Mouse (Mus musculus) spleen, adult 2 months (tissue): ENCODE results near the gene Jade1. TPM values are rescaled to one million over a fixed set of nuclear protein-coding genes. Genes with fewer than 3 reads are reported as not detected.

Experiments
- DNase-seq, 2 experiments: peaks; one replicate each; pipeline versions ENCODE4 v3.0.0 to v3.0.0-alpha.2; 2012 to 2021; ENCODE audit warnings: low spot score in 2 of 2, low read depth in 1 of 2
- H3K27ac ChIP-seq: fragments of 200-500 bp; 2 replicates; pipeline ENCODE4 v1.5.1; 2012; ENCODE audit warnings: low read length, inconsistent platforms; ENCODE audit not compliant: insufficient read depth
- H3K27me3 ChIP-seq: fragments of 200-500 bp; 2 replicates; pipeline ENCODE4 v1.6.1; 2012; ENCODE audit warnings: mild to moderate bottlenecking, moderate library complexity, low read length, inconsistent platforms; ENCODE audit not compliant: control insufficient read depth, insufficient read depth
- H3K36me3 ChIP-seq: fragments of 200-500 bp; 2 replicates; pipeline ENCODE4 v1.6.1; 2012; ENCODE audit warnings: mild to moderate bottlenecking, low read length, inconsistent platforms; ENCODE audit not compliant: control insufficient read depth, insufficient read depth
- H3K4me1 ChIP-seq: fragments of 200-500 bp; 2 replicates; pipeline ENCODE4 v1.6.1; 2011; ENCODE audit warnings: inconsistent platforms; ENCODE audit not compliant: control insufficient read depth, insufficient read depth, insufficient read length
- H3K4me3 ChIP-seq: fragments of 200-500 bp; 2 replicates; pipeline ENCODE4 v1.5.1; 2011; ENCODE audit warnings: mild to moderate bottlenecking, inconsistent platforms; ENCODE audit not compliant: insufficient read depth, insufficient read length; ENCODE audit errors: extremely low read depth
- CTCF ChIP-seq: fragments of 200-500 bp; IDR thresholded peaks from 2 replicates; pipeline ENCODE4 v1.5.1; 2011; ENCODE audit warnings: mild to moderate bottlenecking, inconsistent platforms; ENCODE audit not compliant: insufficient read depth, insufficient read length, insufficient replicate concordance; ENCODE audit errors: extremely low read depth
- POLR2A ChIP-seq: fragments of 200-500 bp; IDR thresholded peaks from 2 replicates; pipeline ENCODE4 v1.6.1; 2011; ENCODE audit warnings: low read depth, low read length, inconsistent platforms
- WGBS: fragments of 180-500 bp; shearing (Covaris S2); methylation state at CpG from one replicate; pipeline ENCODE4 v1.1.7; 2018; 5-methylcytosine and 5-hydroxymethylcytosine counted together
- polyA plus RNA-seq: library from polyadenylated mRNA; depleted of rRNA; stranded (reverse); fragments of >200 nt; gene quantifications from 2 replicates; pipeline ENCODE4 v1.2.3, GENCODE M21; 2012

Jade1 gene
- polyA plus RNA-seq, 1 experiment: 11.3 TPM

GRCm38 (mm10) chr3:41583621-41584020 lies 28.1 kb downstream of the Jade1 start:
- TF ChIP-seq POLR2A: no peak
- no peak for TF ChIP-seq CTCF
- 89% methylated on average over 4 of the region's 4 CpGs for WGBS
- no peak overlapping the region for H3K4me3 ChIP-seq
- H3K27ac ChIP-seq: no peak overlapping the region
- H3K36me3 ChIP-seq: no peaks in the 10 kb centered on the region
- peaks cover 17% of the 10 kb centered on the region; the same call in 1 of the 2 replicates for H3K4me1 ChIP-seq
- DNase-seq: no peak
- H3K27me3 ChIP-seq: no peaks in the 10 kb centered on the region

- Histone ChIP-seq H3K36me3 (peaks cover 4% of the 10 kb centered on the region; the same call in 1 of the 2 replicates), H3K27me3 (no peaks in the 10 kb centered on the region), H3K27ac (no peak overlapping the region), H3K4me3 (no peak overlapping the region), H3K4me1 (peaks cover under 1% of the 10 kb centered on the region; the same call in 1 of the 2 replicates)
- 91% methylated on average over 5 of the region's 5 CpGs for WGBS
- TF ChIP-seq POLR2A: no peak
- no peak for DNase-seq
These were observed 30.0 kb downstream of the Jade1 start for GRCm38 (mm10) chr3:41585548-41585947.

DNA sequence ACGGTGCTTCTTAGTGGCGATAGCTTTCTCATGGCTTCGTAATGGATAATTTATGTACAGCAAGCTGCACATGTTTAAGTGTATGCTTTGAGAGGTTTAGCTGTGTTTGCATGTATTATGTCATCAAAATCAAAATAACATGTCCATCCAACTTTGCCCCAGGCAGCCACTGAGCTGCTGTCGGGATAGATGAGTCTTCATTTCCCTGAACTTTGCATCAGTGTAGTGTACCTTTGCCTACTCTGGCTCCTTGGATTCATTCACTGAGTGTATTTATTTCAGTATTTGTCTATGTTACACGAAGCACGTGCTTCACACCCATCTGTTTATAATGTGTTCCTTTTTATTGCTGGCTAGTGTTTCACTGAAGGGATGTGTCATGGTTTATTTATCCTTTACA lies 30.8 kb downstream of the Jade1 start:
- WGBS: 91% methylated on average over 6 of the region's 6 CpGs
- Histone ChIP-seq H3K4me3 (no peak overlapping the region), H3K4me1 (no peaks in the 10 kb centered on the region), H3K27ac (no peak overlapping the region), H3K27me3 (no peaks in the 10 kb centered on the region), H3K36me3 (peaks cover 5% of the 10 kb centered on the region; the same call in 1 of the 2 replicates)
- TF ChIP-seq CTCF (no peak), POLR2A (no peak)
- no peak for DNase-seq

DNA sequence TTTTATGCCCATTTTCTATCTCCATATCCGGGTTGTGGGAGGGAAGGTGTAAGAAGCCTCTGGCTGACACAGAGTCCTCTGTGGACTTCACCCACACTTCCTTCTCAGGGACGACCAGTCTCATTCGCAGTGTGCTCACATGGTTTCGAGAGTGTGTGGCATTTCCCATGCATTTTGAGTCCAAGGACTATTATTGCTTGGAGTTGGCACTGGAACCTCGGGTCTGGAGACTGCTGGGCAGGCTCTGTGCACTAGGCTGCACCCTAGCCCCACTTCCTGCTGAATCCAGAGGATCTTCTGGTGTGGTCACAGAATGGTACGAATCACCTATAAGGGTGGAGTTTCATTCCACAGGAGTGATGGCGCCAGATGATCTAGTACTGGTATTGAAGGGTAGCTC lies 31.4 kb downstream of the Jade1 start:
- H3K4me1 ChIP-seq: no peaks in the 10 kb centered on the region
- WGBS: 39% methylated on average over 7 of the region's 7 CpGs
- no peaks in the 10 kb centered on the region for H3K27me3 ChIP-seq
- H3K36me3 ChIP-seq: peaks cover 10% of the 10 kb centered on the region
- no peak for DNase-seq
- H3K27ac ChIP-seq: no peak overlapping the region
- no peak overlapping the region for H3K4me3 ChIP-seq
- TF ChIP-seq POLR2A: no peak
- TF ChIP-seq CTCF: no peak

DNA sequence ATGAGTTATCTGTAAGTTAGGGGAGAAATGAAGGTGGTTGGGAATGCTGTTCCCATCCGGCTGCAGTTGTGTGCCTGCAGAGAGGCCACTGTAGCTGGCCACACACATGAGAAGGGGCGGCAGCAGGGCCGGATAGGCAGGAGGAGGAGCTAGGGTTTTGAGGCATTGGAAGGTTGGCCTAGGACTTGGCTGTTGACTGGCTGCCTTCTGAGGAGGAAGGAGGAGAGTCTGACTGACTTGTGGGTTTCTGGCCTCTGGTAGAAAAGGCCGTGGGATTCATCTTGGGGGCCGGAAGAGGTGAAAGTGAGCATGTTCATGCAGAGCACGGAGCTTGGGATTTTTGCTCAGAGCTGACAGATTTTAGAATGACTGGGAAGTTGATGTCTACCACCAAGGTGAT lies 32.1 kb downstream of the Jade1 start:
- no peak overlapping the region for H3K4me3 ChIP-seq
- peaks cover 12% of the 10 kb centered on the region for H3K36me3 ChIP-seq

DNA sequence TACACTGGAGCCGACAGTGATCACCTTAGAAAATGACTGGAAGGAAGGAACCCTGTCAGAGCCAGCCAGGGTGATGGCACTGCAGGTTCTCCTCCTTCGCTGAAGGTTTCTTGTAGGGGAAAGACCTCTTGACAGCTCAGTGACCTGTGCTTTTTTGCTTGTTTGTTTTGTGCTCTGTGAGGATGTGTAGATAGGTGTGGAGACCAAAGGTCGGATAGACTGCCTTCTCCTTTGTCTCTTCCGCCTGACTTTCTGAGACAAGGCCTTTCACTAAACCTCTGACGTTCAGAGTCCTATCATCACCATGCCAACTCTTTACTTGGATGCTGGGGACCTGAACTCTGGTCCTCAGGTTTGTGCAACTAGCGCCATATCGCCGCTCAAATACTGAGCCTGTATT lies 33.0 kb downstream of the Jade1 start:
- DNase-seq: no peak
- Histone ChIP-seq H3K27me3 (no peaks in the 10 kb centered on the region), H3K27ac (no peak overlapping the region), H3K4me3 (no peak overlapping the region), H3K36me3 (peaks cover 12% of the 10 kb centered on the region), H3K4me1 (no peaks in the 10 kb centered on the region)
- 93% methylated on average over 8 of the region's 8 CpGs for WGBS
- TF ChIP-seq POLR2A (no peak), CTCF (no peak)

More for the DNA sequence above, 32.1 kb downstream of the Jade1 start:
- no peaks in the 10 kb centered on the region for H3K27me3 ChIP-seq
- no peak overlapping the region for H3K27ac ChIP-seq
- peak in 1 of 2 experiments; percentile 30 for DNase-seq
- H3K4me1 ChIP-seq: no peaks in the 10 kb centered on the region
- TF ChIP-seq POLR2A (no peak), CTCF (no peak)
- 39% methylated on average over 6 of the region's 6 CpGs for WGBS

DNA sequence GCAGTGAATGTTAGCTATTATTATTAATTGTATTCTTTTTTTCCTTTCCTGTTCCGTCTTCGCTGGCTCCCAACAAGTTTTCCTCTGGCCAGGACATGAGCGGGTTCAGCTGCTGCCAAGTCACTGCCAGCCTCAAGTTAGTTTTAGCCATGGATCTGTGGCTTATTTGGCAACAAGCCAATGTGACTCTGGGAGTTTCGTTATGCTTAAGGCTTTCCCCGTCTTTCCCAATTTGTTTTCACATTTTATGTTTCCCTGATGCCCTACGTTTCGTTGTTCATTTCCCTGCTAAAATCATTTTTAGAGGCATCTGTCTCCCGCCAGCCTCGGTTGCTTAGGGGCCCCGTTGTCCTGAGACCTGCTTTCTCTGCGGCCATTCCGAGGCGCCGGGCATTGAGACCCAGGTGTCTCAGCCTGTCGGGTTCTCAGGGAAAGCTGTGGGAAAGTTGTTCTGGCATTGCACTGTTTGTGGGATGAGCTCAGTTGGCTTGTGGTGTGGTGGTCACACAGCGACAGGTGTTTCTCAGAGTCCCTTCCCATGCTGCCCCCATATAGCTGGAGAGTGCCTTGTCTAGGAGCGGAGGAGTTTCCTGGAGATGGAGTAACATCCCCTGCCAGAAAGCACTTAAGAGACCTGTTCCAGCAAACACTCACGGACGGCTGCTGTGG lies 33.8 kb downstream of the Jade1 start:
- DNase-seq: no peak
- 92% methylated on average over 19 of the region's 19 CpGs for WGBS
- H3K27ac ChIP-seq: no peak overlapping the region

More for the DNA sequence above, 33.8 kb downstream of the Jade1 start:
- no peaks in the 10 kb centered on the region for H3K4me1 ChIP-seq
- TF ChIP-seq CTCF (no peak), POLR2A (no peak)
- H3K27me3 ChIP-seq: no peaks in the 10 kb centered on the region
- no peak overlapping the region for H3K4me3 ChIP-seq
- H3K36me3 ChIP-seq: peaks cover 20% of the 10 kb centered on the region
